Mouse (Mus musculus) heart, adult 10 weeks (tissue): Measurements from ENCODE around the gene Trim34a. TPM values are rescaled to one million over a fixed set of nuclear protein-coding genes. Genes with fewer than 3 reads are reported as not detected.

Source experiments
- polyA plus RNA-seq: library from polyadenylated mRNA; stranded (reverse); fragments of 350-450 nt; fragmentation: Illumina TruSeq; extraction: RNeasy Lipid Tissue Mini Kit (QIAGEN cat#74804); gene quantifications from one replicate; pipeline ENCODE4 v1.2.3, GENCODE M21; 2014; ENCODE audit warnings: low read depth, low replicate concordance

Gene Trim34a
- polyA plus RNA-seq, result 7.4 TPM

GRCm38 (mm10) chr7:104244287-104245181 lies at the start of gene Trim34a:
Gene Trim34a, plus strand, starts transcription at chr7:104244457.

GRCm38 (mm10) chr7:104195885-104196284 lies 48.4 kb upstream of the Trim34a start, which contains the start of gene Olfr649:
Gene Olfr649, minus strand, starts transcription at chr7:104195985.

GRCm38 (mm10) chr7:104218701-104219569 lies 25.3 kb upstream of the Trim34a start, which contains the start of gene Trim6:
Gene Trim6, plus strand, starts transcription at chr7:104218793.

GRCm38 (mm10) chr7:104287576-104288443 lies 43.6 kb downstream of the Trim34a start, which contains the start of gene Trim5:
Gene Trim5, minus strand, starts transcription at chr7:104288094.

Other genes with a start within 250 kb of the Trim34a start
- not detected for gene Olfr638, start 245.7 kb upstream of the Trim34a start, polyA plus RNA-seq
- not detected for gene Olfr639, start 227.2 kb upstream of the Trim34a start, polyA plus RNA-seq
- gene Olfr640, start 218.9 kb upstream of the Trim34a start, polyA plus RNA-seq, result not detected
- not detected for gene Olfr641, start 209.0 kb upstream of the Trim34a start, polyA plus RNA-seq
- not detected for gene Olfr642, start 191.8 kb upstream of the Trim34a start, polyA plus RNA-seq
- not detected for gene 4930516K23Rik, start 183.0 kb upstream of the Trim34a start, polyA plus RNA-seq
- not detected for gene Olfr644, start 172.6 kb upstream of the Trim34a start, polyA plus RNA-seq
- not detected for gene Olfr645, start 159.0 kb upstream of the Trim34a start, polyA plus RNA-seq
- gene Olfr646, start 139.6 kb upstream of the Trim34a start, polyA plus RNA-seq, result not detected
- not detected for gene Ubqln5, start 114.6 kb upstream of the Trim34a start, polyA plus RNA-seq
- not detected for gene Olfr643, start 107.1 kb upstream of the Trim34a start, polyA plus RNA-seq
- gene Ubqln3, start 101.2 kb upstream of the Trim34a start, polyA plus RNA-seq, result not detected
- gene Ubqlnl, start 93.9 kb upstream of the Trim34a start, polyA plus RNA-seq, result not detected
- gene Olfm5, start 79.6 kb upstream of the Trim34a start, polyA plus RNA-seq, result not detected
- gene Olfr648, start 61.1 kb upstream of the Trim34a start, polyA plus RNA-seq, result not detected
- not detected for gene Olfr649, start 48.5 kb upstream of the Trim34a start, polyA plus RNA-seq
- 0.76 TPM for gene Trim6, start 25.7 kb upstream of the Trim34a start, polyA plus RNA-seq
- gene Trim5, start 43.6 kb downstream of the Trim34a start, polyA plus RNA-seq, result 1.6 TPM
- 19.8 TPM for gene Trim12a, start 71.0 kb downstream of the Trim34a start, polyA plus RNA-seq
- gene Trim34b, start 85.0 kb downstream of the Trim34a start, polyA plus RNA-seq, result not detected
- gene Trim12c, start 108.9 kb downstream of the Trim34a start, polyA plus RNA-seq, result 8.5 TPM
- gene Trim30b, start 125.4 kb downstream of the Trim34a start, polyA plus RNA-seq, result 0.24 TPM
- gene Trim30c, start 156.4 kb downstream of the Trim34a start, polyA plus RNA-seq, result not detected
- gene Trim30a, start 220.7 kb downstream of the Trim34a start, polyA plus RNA-seq, result 6.7 TPM